Mouse (Mus musculus): Measurements from ENCODE around the gene Zfp953.
A peak's percentile ranks its signal among the peaks of the same experiment; 100 is the strongest.
"Not testable (repeated sequence)": the region's sequence is repeated elsewhere in the genome, so short reads cannot be mapped to it uniquely, and the experiment has no call there.

Zfp953 gene

GRCm38 (mm10) chr13:67360131-67360744 lies at the start of gene Zfp953, which contains the start of gene Gm28044:
Gene Zfp953 (minus strand): TSS chr13:67360605.
Gene Gm28044 (minus strand): TSS chr13:67360536.
- peak; percentile 83 for DNase-seq (ENCODE audit: inconsistent ontology term)

GRCm38 (mm10) chr13:67399183-67399903 lies 38.9 kb upstream of the Zfp953 start, which contains the start of gene Zfp429:
Gene Zfp429 (minus strand): TSS chr13:67399819.
- DNase-seq (ENCODE audit: inconsistent ontology term), result peak; percentile 78

GRCm38 (mm10) chr13:67376255-67376654 lies 15.8 kb upstream of the Zfp953 start:
- DNase-seq (ENCODE audit: inconsistent ontology term), result not testable (repeated sequence)

- peak; percentile 72 for DNase-seq (ENCODE audit: inconsistent ontology term)
These were observed 14.9 kb upstream of the Zfp953 start, which contains the start of the genes Gm28041 and Zfp456 for GRCm38 (mm10) chr13:67375050-67375911. Gene Gm28041 (minus strand): TSS chr13:67375733. Gene Zfp456 (minus strand): TSS chr13:67375810.

- DNase-seq (ENCODE audit: inconsistent ontology term), result no peak
These were observed 8.6 kb downstream of the Zfp953 start for GRCm38 (mm10) chr13:67351854-67352253.

- no peak for DNase-seq (ENCODE audit: inconsistent ontology term)
These were observed 17.0 kb downstream of the Zfp953 start for GRCm38 (mm10) chr13:67343422-67343821.

- no peak for DNase-seq (ENCODE audit: inconsistent ontology term)
These were observed 27.5 kb downstream of the Zfp953 start for GRCm38 (mm10) chr13:67332877-67333276.

- DNase-seq (ENCODE audit: inconsistent ontology term), result peak; percentile 83
These were observed 28.2 kb downstream of the Zfp953 start, which contains the start of gene Zfp595 for GRCm38 (mm10) chr13:67332019-67332724. Gene Zfp595 (minus strand): TSS chr13:67332570.

GRCm38 (mm10) chr13:67306718-67307117 lies 53.7 kb downstream of the Zfp953 start:
- DNase-seq (ENCODE audit: inconsistent ontology term), result no peak

GRCm38 (mm10) chr13:67305822-67306672 lies 54.4 kb downstream of the Zfp953 start, which contains the start of gene Zfp457:
Gene Zfp457 (minus strand): TSS chr13:67306485.
- DNase-seq (ENCODE audit: inconsistent ontology term), result peak; percentile 89
